ENCODE assay signal across 13 mouse cellular contexts in the genomic region with DNA sequence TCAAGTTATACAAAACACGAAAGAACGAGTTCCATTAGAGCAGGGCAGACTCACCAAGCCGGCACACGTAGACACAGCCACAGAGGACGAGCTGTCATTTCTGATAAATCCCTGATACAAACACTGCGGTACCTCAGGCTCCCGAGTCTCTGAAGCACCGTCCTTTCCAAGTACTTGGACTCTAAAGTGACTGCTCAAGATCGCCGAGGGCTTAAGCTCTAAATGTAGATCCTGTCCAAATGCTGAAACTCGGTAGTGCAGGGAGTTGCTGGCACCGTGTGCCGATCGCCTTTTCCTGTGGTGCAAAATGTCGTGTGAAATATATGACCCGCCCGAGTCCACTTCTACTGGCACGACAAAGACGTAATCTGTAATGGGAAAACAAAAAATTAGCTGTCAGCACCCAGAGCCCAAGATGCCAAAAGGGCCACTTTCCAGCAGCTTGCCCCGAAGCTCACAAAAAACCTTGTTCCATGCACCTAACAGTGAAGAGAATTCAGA. TPM values are rescaled to one million over a fixed set of nuclear protein-coding genes. Genes with fewer than 3 reads are reported as not detected.
DNase-seq lines count a peak whose midpoint lies in the region; ATAC-seq lines count a peak whose summit lies in the region.
"Had no signal": no experiment of that assay in that cellular context is flagged by ENCODE, and none has a peak within 500 bp of the region (broad histone marks: within the 10 kb centered on the region; RNA-seq: fewer than 3 reads in every experiment).

No protein-coding gene starts in this region.

- ATAC-seq in lung, embryonic 16.5 days (ENCODE audit: low read depth) = no peak
- ATAC-seq in forebrain, embryonic 15.5 days (replicated peaks) = no peak
- no peak for ATAC-seq in neural tube, embryonic 15.5 days (ENCODE audit: low FRiP score)
- ATAC-seq: Patski had no signal

- 14% methylated on average over 20 of the region's 20 CpGs for WGBS in lung, embryonic 16.5 days
- WGBS in forebrain, embryonic 15.5 days = 33% methylated on average over 20 of the region's 20 CpGs
- WGBS in neural tube, embryonic 15.5 days = 45% methylated on average over 20 of the region's 20 CpGs

- no peaks in the 10 kb centered on the region; the same call in none of the 2 replicates for H3K4me1 ChIP-seq in lung, embryonic 16.5 days (replicated peaks; ENCODE audit: control insufficient read depth, insufficient read depth, low read length)
- H3K4me1 ChIP-seq in forebrain, embryonic 15.5 days = peaks cover 39% of the 10 kb centered on the region
- H3K4me1 ChIP-seq in neural tube, embryonic 15.5 days = peaks cover 23% of the 10 kb centered on the region

- no peak overlapping the region for H3K27ac ChIP-seq in lung, embryonic 16.5 days (ENCODE audit: low read length)
- peak overlapping the region; percentile 65 for H3K27ac ChIP-seq in forebrain, embryonic 15.5 days (replicated peaks)
- H3K27ac ChIP-seq in neural tube, embryonic 15.5 days (replicated peaks) = no peak overlapping the region
- H3K27ac ChIP-seq: macrophage; stomach, embryonic 15.5 days had no signal

- H3K4me3 ChIP-seq in lung, embryonic 16.5 days (ENCODE audit: low read length) = peak overlapping the region; percentile 5; the same call in 1 of the 2 replicates
- peak overlapping the region; percentile 30 for H3K4me3 ChIP-seq in forebrain, embryonic 15.5 days
- H3K4me3 ChIP-seq in neural tube, embryonic 15.5 days (replicated peaks) = peak overlapping the region; percentile 8; the same call in 1 of the 2 replicates
- H3K4me3 ChIP-seq: stomach, embryonic 15.5 days had no signal

- H3K36me3 ChIP-seq in lung, embryonic 16.5 days (ENCODE audit: control insufficient read depth, insufficient read depth, low read length) = no peaks in the 10 kb centered on the region
- no peaks in the 10 kb centered on the region for H3K36me3 ChIP-seq in forebrain, embryonic 15.5 days
- H3K36me3 ChIP-seq in neural tube, embryonic 15.5 days = no peaks in the 10 kb centered on the region
- H3K36me3 ChIP-seq: stomach, embryonic 15.5 days had no signal

- no peaks in the 10 kb centered on the region for H3K9me3 ChIP-seq in lung, embryonic 16.5 days (ENCODE audit: control insufficient read depth, low read length)
- H3K9me3 ChIP-seq in forebrain, embryonic 15.5 days = no peaks in the 10 kb centered on the region
- no peaks in the 10 kb centered on the region for H3K9me3 ChIP-seq in neural tube, embryonic 15.5 days (replicated peaks)
- H3K9me3 ChIP-seq: stomach, embryonic 15.5 days had no signal

- DNase-seq in embryo, embryonic 10 days (ENCODE audit: low spot score) = peak; percentile 31
- no peak for DNase-seq in embryo, embryonic 9.5 days (ENCODE audit: extremely low spot score)
- no peak for DNase-seq in lung, adult 18-20 months
- no peak for DNase-seq in gastrocnemius, postnatal 25 days
- no peak for DNase-seq in gastrocnemius, postnatal 10 days
- DNase-seq: heart, postnatal 14 days; layer of hippocampus, postnatal 36 days had no signal

- no peak overlapping the region for H3K9ac ChIP-seq in lung, embryonic 16.5 days (ENCODE audit: low read length)
- peak overlapping the region; percentile 18 for H3K9ac ChIP-seq in forebrain, embryonic 15.5 days (replicated peaks)
- no peak overlapping the region for H3K9ac ChIP-seq in neural tube, embryonic 15.5 days (replicated peaks)
- H3K9ac ChIP-seq: stomach, embryonic 15.5 days had no signal

- H3K4me2 ChIP-seq in lung, embryonic 16.5 days (ENCODE audit: low read depth, low read length) = peak overlapping the region; percentile 22; the same call in 1 of the 2 replicates
- H3K4me2 ChIP-seq in forebrain, embryonic 15.5 days (replicated peaks) = peak overlapping the region; percentile 93
- H3K4me2 ChIP-seq in neural tube, embryonic 15.5 days = peak overlapping the region; percentile 23
- H3K4me2 ChIP-seq: stomach, embryonic 15.5 days had no signal

- H3K27me3 ChIP-seq in lung, embryonic 16.5 days (ENCODE audit: control insufficient read depth, insufficient read depth, low read depth, low read length) = peaks cover 32% of the 10 kb centered on the region
- 0 out of 2 replicates have a peak, but pooled peaks cover under 1% of the 10 kb centered on the region for H3K27me3 ChIP-seq in forebrain, embryonic 15.5 days
- H3K27me3 ChIP-seq in neural tube, embryonic 15.5 days (replicated peaks) = peaks cover 13% of the 10 kb centered on the region
- H3K27me3 ChIP-seq: Patski had no signal

RNA-seq across cellular contexts. Expression of gene Adamts18, which starts 3.7 kb away (rescaled TPM):
- polyA plus RNA-seq in lung, embryonic 16.5 days (2015; fragmentation: Nextera tagmentation; extraction: Ambion mirVana) = 8.4 and 9.0 TPM in 2 replicates
- 22.1 and 23.3 TPM in 2 replicates for polyA plus RNA-seq in forebrain, embryonic 15.5 days (2015; fragmentation: Nextera tagmentation; extraction: Ambion mirVana)
- 2.5 and 2.9 TPM in 2 replicates for polyA plus RNA-seq in neural tube, embryonic 15.5 days (2015; fragmentation: Nextera tagmentation; extraction: Ambion mirVana)
- total RNA-seq in gastrocnemius, postnatal 25 days (2021) = under 1 TPM; 0.28 to 0.32 TPM
- under 1 TPM; 0.47 to 0.97 TPM for total RNA-seq in gastrocnemius, postnatal 10 days (2021)
- polyA plus RNA-seq: macrophage, Patski had no signal

Comparison
In these comparisons a context has a peak if more than half of its experiments do, and no peak if none do; other contexts are left out.
1. H3K4me2 ChIP-seq: peak in every context shown above with its lines; median percentile 93 in forebrain, embryonic 15.5 days; 23 in neural tube, embryonic 15.5 days; 22 in lung, embryonic 16.5 days.